Mouse (Mus musculus) small intestine, adult 2 months (tissue): ENCODE data around the gene Gm20388. TPM values are rescaled to one million over a fixed set of nuclear protein-coding genes. Genes with fewer than 3 reads are reported as not detected.
"Not testable (repeated sequence)": the region's sequence is repeated elsewhere in the genome, so short reads cannot be mapped to it uniquely, and the experiment has no call there.

Source experiments
- H3K27ac ChIP-seq: fragments of 200-500 bp; 2 replicates; pipeline ENCODE4 v1.5.1; 2012; ENCODE audit warnings: low read depth, low read length, control low read depth, inconsistent platforms; ENCODE audit not compliant: insufficient read depth
- H3K27me3 ChIP-seq: fragments of 200-500 bp; 2 replicates; pipeline ENCODE4 v1.6.1; 2012; ENCODE audit warnings: mild to moderate bottlenecking, moderate library complexity, low read length, inconsistent platforms; ENCODE audit not compliant: control insufficient read depth, insufficient read depth
- H3K36me3 ChIP-seq: fragments of 200-500 bp; 2 replicates; pipeline ENCODE4 v1.6.1; 2012; ENCODE audit warnings: mild to moderate bottlenecking, low read length, control low read depth, inconsistent platforms; ENCODE audit not compliant: control insufficient read depth, insufficient read depth
- H3K4me1 ChIP-seq: fragments of 200-500 bp; 2 replicates; pipeline ENCODE4 v1.6.1; 2012; ENCODE audit warnings: low read length, inconsistent platforms, mixed read lengths; ENCODE audit not compliant: control insufficient read depth, insufficient read depth, insufficient read length
- H3K4me3 ChIP-seq: fragments of 200-500 bp; 2 replicates; pipeline ENCODE4 v1.5.1; 2012; ENCODE audit warnings: low read depth, mild to moderate bottlenecking, control low read depth, inconsistent platforms, low read length, moderate library complexity
- CTCF ChIP-seq: fragments of 200-500 bp; IDR thresholded peaks from 2 replicates; pipeline ENCODE4 v1.5.1; 2012; ENCODE audit warnings: low read depth, mild to moderate bottlenecking, control low read depth, inconsistent platforms, low read length, moderate library complexity, mixed read lengths; ENCODE audit not compliant: insufficient replicate concordance, insufficient read length; ENCODE audit errors: extremely low read depth
- POLR2A ChIP-seq: fragments of 200-500 bp; IDR thresholded peaks from 2 replicates; pipeline ENCODE4 v1.6.1; 2012; ENCODE audit warnings: low read depth, mild to moderate bottlenecking, control low read depth, inconsistent platforms, low read length, moderate library complexity
- WGBS: fragments of 180-500 bp; shearing (Covaris S2); methylation state at CpG from one replicate; pipeline ENCODE4 v1.1.7; 2018; 5-methylcytosine and 5-hydroxymethylcytosine counted together
- polyA plus RNA-seq: library from polyadenylated mRNA; depleted of rRNA; stranded (reverse); fragments of >200 nt; gene quantifications from 2 replicates; pipeline ENCODE4 v1.2.3, GENCODE M21; 2012

Gene Gm20388
- polyA plus RNA-seq, 1 experiment = 37.3 TPM

DNA sequence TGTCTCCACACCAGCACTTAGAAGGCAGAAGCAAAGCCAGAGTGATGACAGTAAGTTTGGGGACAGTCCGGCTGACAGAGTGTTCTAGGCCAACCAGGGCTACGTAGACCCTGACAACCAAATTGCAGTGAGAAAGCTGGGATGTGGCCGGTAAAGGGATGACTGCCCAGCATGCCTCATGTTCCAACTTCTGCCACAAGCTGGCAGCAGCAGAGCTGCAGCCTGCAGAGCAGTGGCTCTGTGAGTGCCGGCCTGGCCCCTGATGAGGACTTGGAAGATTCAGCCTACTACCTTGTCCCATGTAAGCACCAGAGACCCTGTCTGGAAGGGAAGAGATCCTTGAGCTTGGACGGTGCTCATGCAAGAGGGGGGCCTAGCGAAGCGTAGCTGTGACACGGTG lies 765.1 kb downstream of the Gm20388 start:
- no peak overlapping the region for H3K27ac ChIP-seq
- no peak overlapping the region for H3K4me3 ChIP-seq
- H3K27me3 ChIP-seq = no peaks in the 10 kb centered on the region
- peaks cover 36% of the 10 kb centered on the region for H3K36me3 ChIP-seq
- WGBS = 82% methylated on average over 8 of the region's 8 CpGs
- no peak for TF ChIP-seq POLR2A
- no peak for TF ChIP-seq CTCF
- H3K4me1 ChIP-seq = peaks cover 12% of the 10 kb centered on the region

GRCm38 (mm10) chr8:120678447-120678846 lies 767.8 kb downstream of the Gm20388 start:
- H3K4me3 ChIP-seq = no peak overlapping the region
- H3K27me3 ChIP-seq = no peaks in the 10 kb centered on the region
- WGBS = 12% methylated on average over 10 of the region's 10 CpGs
- H3K4me1 ChIP-seq = peaks cover 23% of the 10 kb centered on the region
- no peak overlapping the region for H3K27ac ChIP-seq
- H3K36me3 ChIP-seq = peaks cover 9% of the 10 kb centered on the region
- TF ChIP-seq POLR2A = no peak
- peak; percentile 91; the same call in 1 of the 2 replicates for TF ChIP-seq CTCF

- Histone ChIP-seq H3K27ac (peak overlapping the region; percentile 92), H3K27me3 (no peaks in the 10 kb centered on the region), H3K36me3 (0 out of 2 replicates have a peak, but pooled peaks cover 2% of the 10 kb centered on the region), H3K4me1 (peaks cover 36% of the 10 kb centered on the region), H3K4me3 (no peak overlapping the region)
- no peak for TF ChIP-seq CTCF
- TF ChIP-seq POLR2A = no peak
- 20% methylated on average over 11 of the region's 11 CpGs for WGBS
These were observed 769.2 kb downstream of the Gm20388 start for GRCm38 (mm10) chr8:120679629-120680387.

GRCm38 (mm10) chr8:120680405-120680804 lies 769.8 kb downstream of the Gm20388 start:
- H3K36me3 ChIP-seq, H3K4me3 ChIP-seq, H3K27me3 ChIP-seq: not testable (repeated sequence)
- peak; percentile 77 for TF ChIP-seq CTCF
- WGBS = 25% methylated on average over 7 of the region's 7 CpGs
- Histone ChIP-seq H3K27ac (peak overlapping the region; percentile 92), H3K4me1 (peaks cover 42% of the 10 kb centered on the region)

DNA sequence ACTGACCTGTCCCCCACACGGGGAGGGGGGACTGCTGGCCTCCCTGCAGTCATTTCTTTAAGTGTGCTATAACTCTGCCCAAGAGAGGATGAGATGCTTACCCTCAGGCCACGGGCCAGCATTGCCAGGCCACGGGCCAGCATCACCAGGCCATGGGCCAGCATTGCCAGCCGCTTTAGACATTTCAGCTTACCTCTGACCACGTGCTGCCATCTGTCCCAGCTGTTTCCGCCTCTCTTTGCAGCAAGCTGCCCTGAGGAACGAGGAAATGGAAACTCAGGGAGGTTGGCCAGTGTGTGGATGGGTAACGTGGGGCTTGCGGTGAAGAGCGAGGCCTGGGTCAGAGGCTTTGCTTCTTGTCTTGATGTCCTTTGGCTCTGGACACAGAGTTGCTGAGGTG lies 770.5 kb downstream of the Gm20388 start:
- H3K4me3 ChIP-seq = no peak overlapping the region
- no peaks in the 10 kb centered on the region for H3K36me3 ChIP-seq
- H3K4me1 ChIP-seq = peaks cover 43% of the 10 kb centered on the region
- no peak overlapping the region for H3K27ac ChIP-seq
- TF ChIP-seq POLR2A (no peak), CTCF (no peak)
- H3K27me3 ChIP-seq = no peaks in the 10 kb centered on the region
- WGBS = 74% methylated on average over 10 of the region's 10 CpGs

DNA sequence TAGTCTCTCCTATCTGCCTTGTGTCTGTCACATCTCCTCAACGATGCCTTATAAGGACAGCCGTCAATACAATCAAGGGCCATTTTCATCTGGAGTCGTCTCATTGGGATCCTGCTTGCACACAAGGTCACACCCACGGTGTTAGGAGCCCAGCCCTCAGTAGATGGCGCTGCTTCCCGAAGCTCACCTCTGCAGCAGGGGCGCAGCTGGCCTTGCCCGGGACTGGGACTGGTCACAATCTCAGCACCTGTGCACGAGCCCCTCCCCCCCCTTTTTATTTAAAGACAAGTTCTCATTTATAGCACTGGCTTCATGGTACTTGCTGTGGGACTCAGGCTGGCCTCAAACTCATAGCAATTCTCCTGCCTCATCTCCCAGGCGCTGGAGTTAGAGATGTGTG lies 773.0 kb downstream of the Gm20388 start:
- Histone ChIP-seq H3K27ac (peak overlapping the region; percentile 95), H3K27me3 (no peaks in the 10 kb centered on the region), H3K4me3 (no peak overlapping the region), H3K4me1 (peaks cover 42% of the 10 kb centered on the region), H3K36me3 (no peaks in the 10 kb centered on the region)
- TF ChIP-seq POLR2A (no peak), CTCF (peak; percentile 93)
- 7% methylated on average over 10 of the region's 10 CpGs for WGBS

DNA sequence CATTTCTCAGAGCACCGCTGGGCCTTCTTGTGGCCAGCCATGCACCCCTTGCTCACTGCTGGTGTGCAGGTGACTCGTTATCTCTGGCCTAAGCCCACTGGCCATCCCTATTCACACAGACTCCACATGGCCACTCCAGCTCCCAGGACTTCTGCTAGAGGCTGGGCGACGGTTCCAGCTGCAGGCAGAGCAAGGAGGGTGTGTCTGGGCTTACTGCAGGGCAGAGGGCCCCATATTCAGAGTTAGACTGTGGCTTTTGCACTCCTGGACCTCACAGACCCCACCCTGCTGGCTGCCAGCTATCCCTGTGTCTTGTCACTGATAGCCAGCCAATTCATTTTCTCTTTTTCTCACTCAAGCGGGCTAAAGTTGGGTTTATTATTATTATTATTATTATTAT lies 773.4 kb downstream of the Gm20388 start:
- H3K4me1 ChIP-seq = peaks cover 38% of the 10 kb centered on the region
- no peaks in the 10 kb centered on the region for H3K36me3 ChIP-seq
- no peaks in the 10 kb centered on the region for H3K27me3 ChIP-seq
- no peak overlapping the region for H3K4me3 ChIP-seq
- TF ChIP-seq CTCF (no peak), POLR2A (no peak; the same call in 1 of the 2 replicates)
- WGBS = 39% methylated on average over 5 of the region's 5 CpGs
- peak overlapping the region; percentile 95 for H3K27ac ChIP-seq
